Mouse (Mus musculus): ENCODE results near the gene Camta1. TPM values are rescaled to one million over a fixed set of nuclear protein-coding genes. Genes with fewer than 3 reads are reported as not detected.
A peak's percentile ranks its signal among the peaks of the same experiment; 100 is the strongest.

Gene Camta1
- polyA plus RNA-seq, 1 experiment from 2014 or later = 159 TPM

GRCm38 (mm10) chr4:151898600-151899245, 37.0 kb upstream of the Camta1 start:
- no peak overlapping the region for H3K4me2 ChIP-seq
- ATAC-seq (ENCODE audit: insufficient number of reproducible peaks, low FRiP score) = no peak
- no peaks in the 10 kb centered on the region for H3K27me3 ChIP-seq (replicated peaks)
- 67% methylated on average over 13 of the region's 13 CpGs for WGBS
- no peaks in the 10 kb centered on the region for H3K36me3 ChIP-seq
- peaks cover 11% of the 10 kb centered on the region for H3K4me1 ChIP-seq (replicated peaks)
- H3K27ac ChIP-seq (ENCODE audit: poor library complexity, severe bottlenecking) = no peak overlapping the region
- no peak overlapping the region for H3K4me3 ChIP-seq
- H3K9ac ChIP-seq = no peak overlapping the region
- H3K9me3 ChIP-seq (replicated peaks) = peaks cover 17% of the 10 kb centered on the region

- Histone ChIP-seq H3K9ac (no peak overlapping the region), H3K4me1 (replicated peaks) (no peaks in the 10 kb centered on the region), H3K4me2 (no peak overlapping the region), H3K4me3 (no peak overlapping the region), H3K9me3 (replicated peaks) (peaks cover 17% of the 10 kb centered on the region), H3K27ac (ENCODE audit: poor library complexity, severe bottlenecking) (no peak overlapping the region), H3K36me3 (no peaks in the 10 kb centered on the region), H3K27me3 (replicated peaks) (no peaks in the 10 kb centered on the region)
- WGBS = 63% methylated on average over 9 of the region's 9 CpGs
- ATAC-seq (ENCODE audit: insufficient number of reproducible peaks, low FRiP score) = no peak
Measured at GRCm38 (mm10) chr4:151897069-151897617, 35.5 kb upstream of the Camta1 start.

GRCm38 (mm10) chr4:151895624-151896023, 33.9 kb upstream of the Camta1 start:
- no peaks in the 10 kb centered on the region for H3K27me3 ChIP-seq (replicated peaks)
- no peaks in the 10 kb centered on the region for H3K4me1 ChIP-seq (replicated peaks)
- no peak overlapping the region for H3K4me3 ChIP-seq
- no peak for ATAC-seq (ENCODE audit: insufficient number of reproducible peaks, low FRiP score)
- WGBS = 82% methylated on average over 7 of the region's 7 CpGs
- H3K9ac ChIP-seq = no peak overlapping the region
- H3K4me2 ChIP-seq = no peak overlapping the region
- no peaks in the 10 kb centered on the region for H3K36me3 ChIP-seq
- H3K9me3 ChIP-seq (replicated peaks) = peaks cover 17% of the 10 kb centered on the region
- no peak overlapping the region for H3K27ac ChIP-seq (ENCODE audit: poor library complexity, severe bottlenecking)

- Histone ChIP-seq H3K4me3 (no peak overlapping the region), H3K27ac (ENCODE audit: poor library complexity, severe bottlenecking) (no peak overlapping the region), H3K9ac (no peak overlapping the region), H3K27me3 (replicated peaks) (no peaks in the 10 kb centered on the region), H3K4me2 (no peak overlapping the region), H3K9me3 (replicated peaks) (peaks cover 15% of the 10 kb centered on the region), H3K4me1 (replicated peaks) (no peaks in the 10 kb centered on the region), H3K36me3 (no peaks in the 10 kb centered on the region)
- WGBS = 84% methylated on average over 12 of the region's 12 CpGs
- no peak for ATAC-seq (ENCODE audit: insufficient number of reproducible peaks, low FRiP score)
Measured at GRCm38 (mm10) chr4:151894926-151895325, 33.2 kb upstream of the Camta1 start.

- no peak overlapping the region for H3K4me3 ChIP-seq
- no peak for ATAC-seq (ENCODE audit: insufficient number of reproducible peaks, low FRiP score)
- no peak overlapping the region for H3K9ac ChIP-seq
- H3K4me1 ChIP-seq (replicated peaks) = no peaks in the 10 kb centered on the region
- H3K27me3 ChIP-seq (replicated peaks) = no peaks in the 10 kb centered on the region
- H3K27ac ChIP-seq (ENCODE audit: poor library complexity, severe bottlenecking) = no peak overlapping the region
- no peaks in the 10 kb centered on the region for H3K36me3 ChIP-seq
- peaks cover 11% of the 10 kb centered on the region for H3K9me3 ChIP-seq (replicated peaks)
- 68% methylated on average over 6 of the region's 6 CpGs for WGBS
- H3K4me2 ChIP-seq = no peak overlapping the region
Measured at GRCm38 (mm10) chr4:151893241-151893640, 31.6 kb upstream of the Camta1 start.

GRCm38 (mm10) chr4:151881590-151881989, 19.9 kb upstream of the Camta1 start:
- Histone ChIP-seq H3K4me2 (no peak overlapping the region), H3K4me3 (no peak overlapping the region), H3K27ac (ENCODE audit: poor library complexity, severe bottlenecking) (no peak overlapping the region), H3K9me3 (replicated peaks) (peaks cover 2% of the 10 kb centered on the region; the same call in 1 of the 2 replicates), H3K4me1 (replicated peaks) (peaks cover 8% of the 10 kb centered on the region; the same call in 1 of the 2 replicates), H3K36me3 (no peaks in the 10 kb centered on the region), H3K27me3 (replicated peaks) (peaks cover under 1% of the 10 kb centered on the region; the same call in 1 of the 2 replicates), H3K9ac (no peak overlapping the region)
- 85% methylated on average over 12 of the region's 12 CpGs for WGBS
- no peak for ATAC-seq (ENCODE audit: insufficient number of reproducible peaks, low FRiP score)

- H3K4me3 ChIP-seq = no peak overlapping the region
- ATAC-seq (ENCODE audit: insufficient number of reproducible peaks, low FRiP score) = no peak
- WGBS = 71% methylated on average over 5 of the region's 5 CpGs
Measured at GRCm38 (mm10) chr4:151880044-151880690, 18.5 kb upstream of the Camta1 start.

GRCm38 (mm10) chr4:151876400-151876799, 14.7 kb upstream of the Camta1 start:
- H3K27ac ChIP-seq (ENCODE audit: poor library complexity, severe bottlenecking) = no peak overlapping the region
- H3K4me1 ChIP-seq (replicated peaks) = peaks cover 8% of the 10 kb centered on the region; the same call in 1 of the 2 replicates
- peaks cover 21% of the 10 kb centered on the region for H3K27me3 ChIP-seq (replicated peaks)
- H3K9ac ChIP-seq = no peak overlapping the region
- no peak for ATAC-seq (ENCODE audit: insufficient number of reproducible peaks, low FRiP score)
- WGBS = 55% methylated on average over 14 of the region's 14 CpGs
- no peak overlapping the region for H3K4me2 ChIP-seq
- H3K4me3 ChIP-seq = no peak overlapping the region
- peaks cover under 1% of the 10 kb centered on the region; the same call in 1 of the 2 replicates for H3K9me3 ChIP-seq (replicated peaks)
- no peaks in the 10 kb centered on the region for H3K36me3 ChIP-seq

More at GRCm38 (mm10) chr4:151880044-151880690, 18.5 kb upstream of the Camta1 start:
- Histone ChIP-seq H3K9me3 (replicated peaks) (peaks cover 2% of the 10 kb centered on the region; the same call in 1 of the 2 replicates), H3K4me1 (replicated peaks) (peaks cover 8% of the 10 kb centered on the region; the same call in 1 of the 2 replicates), H3K9ac (no peak overlapping the region), H3K27ac (ENCODE audit: poor library complexity, severe bottlenecking) (no peak overlapping the region), H3K27me3 (replicated peaks) (peaks cover 15% of the 10 kb centered on the region), H3K4me2 (no peak overlapping the region), H3K36me3 (no peaks in the 10 kb centered on the region)

- WGBS = 58% methylated on average over 9 of the region's 9 CpGs
- no peak overlapping the region for H3K27ac ChIP-seq (ENCODE audit: poor library complexity, severe bottlenecking)
- peaks cover 18% of the 10 kb centered on the region for H3K27me3 ChIP-seq (replicated peaks)
- H3K4me2 ChIP-seq = peak overlapping the region; percentile 79
- H3K4me3 ChIP-seq = peak overlapping the region; percentile 97
- no peak for ATAC-seq (ENCODE audit: insufficient number of reproducible peaks, low FRiP score)
- peaks cover 27% of the 10 kb centered on the region for H3K4me1 ChIP-seq (replicated peaks)
- no peak overlapping the region for H3K9ac ChIP-seq
- no peaks in the 10 kb centered on the region for H3K36me3 ChIP-seq
- H3K9me3 ChIP-seq (replicated peaks) = no peaks in the 10 kb centered on the region
Measured at GRCm38 (mm10) chr4:151863511-151863910, 1.8 kb upstream of the Camta1 start.

- Histone ChIP-seq H3K4me2 (peak overlapping the region; percentile 92), H3K9me3 (replicated peaks) (no peaks in the 10 kb centered on the region), H3K27me3 (replicated peaks) (0 out of 2 replicates have a peak, but pooled peaks cover 5% of the 10 kb centered on the region), H3K9ac (peak overlapping the region; percentile 92), H3K4me3 (peak overlapping the region; percentile 97), H3K36me3 (peaks cover 4% of the 10 kb centered on the region; the same call in 1 of the 2 replicates), H3K4me1 (replicated peaks) (peaks cover 35% of the 10 kb centered on the region), H3K27ac (ENCODE audit: poor library complexity, severe bottlenecking) (peak overlapping the region; percentile 83)
- under 1% methylated on average over 31 of the region's 58 CpGs for WGBS
- peak; percentile 2; the same call in 1 of the 2 replicates for ATAC-seq (ENCODE audit: insufficient number of reproducible peaks, low FRiP score)
Measured at GRCm38 (mm10) chr4:151861471-151861805, 238 bp downstream of the Camta1 start.

Data from heart, embryonic 12.5 days (tissue).